Mouse (Mus musculus) spleen, postnatal 4 days (tissue): Measurements from ENCODE around the gene Igfbp5.

Source experiments
- DNase-seq, 2 experiments: peaks; one replicate each; pipeline ENCODE4 v3.0.0; 2022; ENCODE audit warnings: low spot score in 2 of 2

Gene Igfbp5

DNA sequence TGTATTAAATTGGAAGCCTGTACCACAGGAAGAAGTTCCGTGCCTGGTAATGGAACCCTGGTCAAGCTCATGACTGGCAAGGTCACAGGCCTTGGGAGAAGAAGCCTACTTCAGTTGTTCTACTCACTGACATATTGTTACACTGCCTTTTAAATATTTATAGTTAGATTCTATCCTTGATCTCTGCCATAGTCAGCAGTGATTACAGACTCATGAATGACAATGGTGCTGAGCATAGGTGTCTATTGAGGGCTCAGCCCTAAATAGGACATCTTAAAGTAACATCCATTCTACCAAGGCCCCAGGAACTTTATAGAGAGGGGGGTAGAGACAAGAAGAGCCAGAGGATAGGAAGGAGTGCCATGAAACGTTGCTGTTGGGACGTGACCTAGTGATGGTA is 63.6 kb downstream of the Igfbp5 start:
- no peak for DNase-seq

DNA sequence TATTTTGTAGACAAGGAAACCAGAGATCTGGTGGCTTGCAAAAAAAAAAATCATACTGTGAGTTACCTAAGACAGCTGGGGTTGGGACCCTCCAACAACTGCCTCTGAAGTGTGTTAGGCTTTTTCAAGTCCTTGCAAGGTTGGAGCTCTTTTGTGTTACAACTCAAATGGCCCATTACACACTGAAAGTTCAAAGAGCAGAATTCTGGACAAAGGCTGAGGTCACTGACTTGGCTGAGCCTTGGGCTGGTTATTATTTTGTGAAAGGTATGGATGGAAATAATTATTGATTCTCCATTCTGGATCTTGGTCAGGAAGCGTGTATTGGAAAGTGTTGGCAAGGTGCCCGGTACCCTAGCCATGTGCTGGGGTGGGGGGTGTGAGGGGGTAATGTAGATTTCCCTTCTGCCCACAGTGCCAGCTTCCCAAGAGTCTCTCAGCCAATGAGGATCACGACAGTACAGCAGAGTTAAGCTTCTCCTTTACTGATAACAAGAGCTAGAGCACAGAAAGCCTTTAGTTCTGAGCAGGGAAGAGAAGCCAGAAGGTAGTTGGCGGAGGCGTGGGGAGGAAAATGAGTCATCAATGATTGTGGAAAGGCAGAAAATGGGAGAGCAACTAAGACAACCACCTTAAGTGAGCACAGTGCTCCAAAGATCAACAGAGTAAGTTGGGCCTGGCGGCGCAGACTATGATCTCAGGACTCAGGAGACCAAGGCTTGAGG is 64.6 kb downstream of the Igfbp5 start:
- no peak for DNase-seq

GRCm38 (mm10) chr1:72809304-72809703 is 65.4 kb downstream of the Igfbp5 start:
- no peak for DNase-seq
